Mouse (Mus musculus) urinary bladder, postnatal 10 days (tissue): ENCODE results near the gene Ccdc187.

Experiments
- DNase-seq: peaks from one replicate; pipeline ENCODE4 v3.0.0; 2022; ENCODE audit warnings: low spot score

Gene Ccdc187

DNA sequence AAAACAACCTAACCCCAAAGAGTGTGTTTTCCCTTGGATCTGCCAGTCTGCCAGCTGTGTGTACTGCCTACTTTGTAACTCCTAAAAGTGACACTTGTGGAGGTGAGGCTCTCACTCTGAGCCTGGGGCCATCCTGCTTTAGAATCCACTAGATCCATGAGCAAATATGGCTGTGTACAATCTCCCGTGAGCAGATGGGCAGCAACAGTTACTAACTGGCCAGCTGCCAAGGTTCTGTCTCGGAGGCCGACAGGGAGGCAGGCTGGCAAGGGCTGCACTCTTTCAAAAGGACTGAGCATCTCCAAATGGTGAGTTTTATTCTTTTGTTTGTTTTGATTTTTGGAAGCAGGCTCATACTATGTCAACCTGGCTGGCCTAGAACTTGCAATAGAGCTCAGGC, 79.8 kb downstream of the Ccdc187 start:
- no peak for DNase-seq

DNA sequence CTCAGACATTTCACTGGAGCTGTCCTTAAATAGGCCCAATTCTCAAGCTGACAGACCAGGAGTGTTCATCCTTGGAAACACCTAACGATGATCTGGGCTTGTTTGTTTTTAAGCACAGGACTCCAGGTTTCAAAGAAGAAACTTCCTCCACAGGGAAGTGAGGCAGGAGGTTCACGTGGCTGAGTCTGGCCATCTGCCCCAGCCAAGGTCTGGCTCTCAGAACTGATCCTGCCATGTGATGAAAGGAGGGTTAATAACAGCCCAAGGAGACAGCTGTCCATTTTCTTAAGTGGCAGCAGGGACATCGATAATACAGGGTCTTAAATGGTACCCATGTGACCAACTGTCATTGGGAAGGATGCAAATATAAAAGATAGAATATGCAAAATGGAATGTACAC, 84.8 kb downstream of the Ccdc187 start:
- DNase-seq: no peak

DNA sequence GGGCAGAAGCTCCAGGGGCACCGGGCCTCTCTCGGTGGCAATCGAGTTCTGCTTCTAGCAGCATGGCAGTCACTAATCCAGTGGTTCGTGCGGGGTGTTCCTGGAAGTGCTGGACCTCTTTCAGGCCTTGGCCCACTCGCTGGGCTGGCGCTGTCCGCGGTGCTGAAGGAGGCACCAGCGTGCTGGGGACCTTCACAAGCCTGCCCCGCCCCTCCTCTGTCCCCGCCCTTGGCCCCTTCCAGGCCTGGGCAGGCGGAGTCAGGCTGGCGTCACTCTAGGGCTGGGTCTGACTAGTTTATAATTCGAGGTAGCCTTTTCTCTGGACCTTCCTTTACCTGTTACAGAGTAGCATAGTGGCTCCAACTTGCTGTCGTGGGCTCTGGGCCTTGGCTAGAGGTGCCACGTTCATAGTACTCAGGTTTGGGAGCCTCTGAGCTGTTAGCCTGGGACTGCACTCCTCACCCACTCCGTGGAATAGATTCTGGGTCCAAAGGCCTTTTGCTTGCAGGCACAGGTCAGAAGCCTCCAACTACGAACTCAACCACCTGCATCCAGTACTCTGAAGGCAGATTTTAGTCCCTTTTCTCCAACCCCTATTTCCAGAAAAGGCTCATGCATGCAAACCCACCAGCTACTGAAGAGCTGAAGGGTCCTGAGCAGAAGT, 86.1 kb downstream of the Ccdc187 start, which contains the start of gene Lhx3:
Gene Lhx3, minus strand, starts transcription at position 164 of the 664 bp plus-strand sequence.
- peak; percentile 60 for DNase-seq

DNA sequence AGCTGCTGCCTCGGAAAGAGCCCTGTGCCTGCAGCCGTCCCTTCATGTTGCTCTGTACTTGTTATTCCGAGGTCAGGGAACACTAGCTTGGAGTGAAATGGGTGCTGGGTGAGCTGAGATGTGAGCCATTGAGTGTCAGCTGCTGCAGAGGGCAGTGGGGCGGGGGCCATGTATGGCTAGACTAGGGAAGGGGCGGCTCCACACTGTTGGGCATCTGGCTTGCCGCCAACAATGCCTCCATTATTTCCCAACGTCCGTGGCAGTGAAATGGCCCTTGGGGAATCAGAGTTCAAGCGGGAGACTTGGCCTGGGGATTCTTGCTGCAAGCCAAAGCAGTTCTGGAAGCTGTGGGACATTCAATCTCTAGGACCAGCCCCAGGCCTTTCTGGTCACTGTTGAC, 86.8 kb downstream of the Ccdc187 start:
- DNase-seq: no peak

DNA sequence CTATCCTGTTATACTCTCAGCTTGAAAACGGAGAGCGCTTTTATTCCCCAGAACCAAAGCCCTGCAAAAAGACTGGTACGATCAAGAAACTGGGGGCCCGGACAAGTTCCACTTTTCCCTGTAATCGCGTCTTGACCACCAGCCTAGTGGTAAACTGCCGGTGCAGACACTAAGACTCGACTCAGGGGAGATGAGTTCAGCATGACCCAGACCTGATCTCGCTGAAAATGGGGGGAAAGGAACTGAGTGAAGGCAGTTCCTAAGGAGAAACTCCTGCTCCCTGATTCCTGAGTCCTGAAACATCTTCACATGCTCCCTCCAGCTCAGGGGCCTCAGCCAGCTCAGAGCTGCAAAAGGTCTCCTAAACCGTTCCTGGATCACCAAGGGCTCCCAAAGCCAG, 88.6 kb downstream of the Ccdc187 start:
- DNase-seq: no peak

DNA sequence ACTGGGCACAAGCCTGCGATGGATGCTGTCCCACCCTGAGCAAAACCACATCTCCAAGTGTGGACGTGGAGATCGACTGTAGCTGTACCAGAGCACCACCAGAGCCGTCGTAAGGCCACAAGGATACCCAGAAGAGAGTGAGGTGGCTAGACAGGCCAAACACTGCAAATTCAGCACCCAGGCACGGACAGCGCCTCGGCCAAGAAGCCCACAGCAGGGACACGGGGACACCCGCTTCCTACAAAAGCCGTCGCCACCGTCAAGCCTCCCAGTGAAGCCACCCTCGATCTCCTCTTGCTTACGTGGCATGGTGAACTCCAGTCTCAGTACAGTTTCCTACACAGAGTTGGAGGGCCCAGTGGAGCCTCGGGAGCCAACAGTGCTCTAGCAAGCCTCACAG, 89.2 kb downstream of the Ccdc187 start:
- DNase-seq: no peak

DNA sequence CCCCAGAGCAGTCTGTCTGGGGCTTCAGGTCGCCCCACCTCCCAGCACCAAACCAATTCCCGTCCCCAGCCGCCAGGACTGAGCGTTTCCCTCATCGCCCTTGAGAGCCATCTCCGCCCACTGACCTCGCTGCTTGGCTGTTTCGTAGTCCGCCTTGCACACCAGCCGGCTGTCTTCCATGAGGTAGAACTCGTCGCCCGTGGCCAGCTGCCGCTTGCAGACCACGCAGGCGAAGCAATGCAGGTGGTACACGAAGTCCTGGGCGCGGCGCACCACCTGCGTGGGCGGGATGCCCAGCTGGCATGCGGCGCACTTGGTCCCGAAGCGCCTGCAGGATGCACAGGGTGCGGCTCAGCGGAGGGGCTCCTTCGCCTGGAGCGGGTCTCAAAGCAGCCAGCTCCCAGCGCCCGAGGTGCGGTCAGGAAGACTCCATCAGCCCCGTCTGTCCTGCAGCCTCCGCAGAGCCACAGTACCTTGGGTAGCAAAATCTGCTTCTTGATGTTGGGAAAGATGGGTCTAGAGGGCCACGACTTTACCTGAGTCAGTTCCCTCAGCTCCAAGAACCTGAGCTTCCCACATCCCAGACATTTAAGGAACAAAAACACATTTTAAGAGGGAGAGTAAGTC, 91.4 kb downstream of the Ccdc187 start:
- DNase-seq: no peak

DNA sequence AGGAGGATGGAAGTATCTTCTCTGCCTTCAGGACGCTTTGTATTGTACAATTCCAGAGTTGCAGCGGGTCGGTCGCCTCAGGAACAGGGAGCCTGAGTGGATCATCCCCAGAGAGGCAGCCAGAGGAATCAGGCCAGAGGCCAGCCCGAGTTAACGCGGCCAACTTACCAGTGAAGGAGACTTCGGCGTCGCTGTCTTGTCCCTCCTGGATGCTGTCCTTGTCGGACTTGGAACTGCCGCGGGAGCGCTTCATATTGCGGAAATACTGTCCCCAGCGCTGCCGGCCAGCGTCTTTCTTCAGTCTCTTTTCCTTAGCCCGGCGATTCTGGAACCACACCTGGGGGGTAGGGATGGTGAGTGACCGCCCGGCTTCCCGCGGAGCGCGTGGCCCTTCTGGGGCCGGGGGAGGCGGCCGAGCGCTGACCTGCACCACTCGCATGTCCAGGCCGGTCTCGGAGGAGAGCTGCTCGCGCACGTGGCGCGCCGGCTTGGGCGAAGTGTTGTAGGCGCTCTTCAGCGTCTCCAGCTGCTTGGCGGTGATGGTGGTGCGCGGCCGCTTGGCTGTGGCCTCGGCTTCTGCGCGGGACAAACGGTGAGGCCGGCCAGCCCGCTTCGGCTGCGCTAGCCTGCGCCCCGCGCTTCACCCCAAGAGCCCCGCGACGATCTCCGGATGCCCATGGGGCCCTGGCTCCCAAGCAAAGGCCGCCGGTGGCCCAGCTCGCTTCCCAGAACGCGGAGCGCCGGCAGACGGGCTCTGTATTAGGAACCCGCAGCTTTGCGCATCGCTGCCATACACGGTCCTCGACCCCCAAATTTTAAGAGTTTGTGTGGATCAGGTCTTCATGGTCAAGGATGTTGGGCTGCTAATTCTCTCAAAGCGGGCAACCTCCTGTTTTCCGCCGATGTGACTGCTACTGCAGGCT, 92.2 kb downstream of the Ccdc187 start:
- DNase-seq: no peak

DNA sequence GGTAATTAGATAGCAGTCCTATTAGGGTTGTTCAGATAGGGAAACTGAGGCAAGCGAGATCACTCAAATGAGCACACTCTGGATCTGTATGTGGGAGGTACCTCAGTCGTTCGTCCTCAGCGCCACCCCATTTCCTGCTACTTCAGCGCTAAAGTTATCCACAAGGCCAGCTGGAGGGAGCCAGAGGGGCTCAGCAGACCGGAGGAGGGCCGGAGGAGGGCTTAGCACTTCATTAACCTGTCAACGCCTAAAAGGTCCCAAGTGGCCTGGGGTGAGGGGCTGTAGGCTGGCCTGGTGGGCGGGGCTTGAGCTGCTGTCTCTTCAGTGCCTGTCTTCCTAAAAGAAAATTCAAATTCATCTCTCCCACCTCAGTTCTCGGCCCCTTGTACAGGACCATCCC, 95.9 kb downstream of the Ccdc187 start:
- DNase-seq: no peak

DNA sequence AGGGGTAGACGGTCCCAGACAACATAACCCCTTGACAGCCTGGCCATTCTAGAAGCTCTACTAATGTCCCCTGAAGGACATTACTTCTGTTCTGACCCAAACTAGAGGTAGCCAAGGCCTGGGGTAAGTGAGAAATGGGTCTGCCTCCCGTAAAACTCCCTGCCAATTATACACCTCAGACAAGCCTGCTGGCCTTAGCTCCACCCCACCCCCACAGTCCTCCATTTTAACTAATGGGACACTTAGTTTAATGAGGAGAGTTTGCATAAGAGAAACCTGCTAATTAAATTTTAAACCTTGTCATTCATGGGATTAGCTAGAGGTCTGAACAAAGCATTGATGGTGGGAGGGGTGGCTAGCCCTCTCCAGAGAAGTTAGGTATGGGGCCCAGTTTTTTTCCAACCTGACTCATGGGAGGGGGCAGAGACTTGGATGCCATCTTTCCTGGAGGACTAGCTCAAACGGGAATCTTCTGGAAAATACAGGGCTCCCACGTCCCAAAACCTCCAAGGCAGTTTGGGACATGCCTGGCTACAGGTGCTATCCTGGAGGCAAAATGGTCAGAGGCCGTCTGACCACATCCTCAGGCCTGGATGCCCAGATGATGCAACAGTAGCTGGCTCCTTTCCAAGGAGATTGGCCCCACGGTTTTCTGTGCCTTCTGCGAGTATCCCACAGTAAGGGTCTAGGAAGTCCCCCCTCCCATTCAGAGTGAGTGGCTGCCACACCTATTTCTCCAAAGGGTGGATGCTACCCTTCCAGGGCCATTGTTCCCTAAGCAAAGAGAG, 99.6 kb downstream of the Ccdc187 start:
- no peak for DNase-seq
